Mouse (Mus musculus) embryo, embryonic 10.5 days (tissue): ENCODE measurements around the gene Ppp5c.

Experiments used
- DNase-seq: peaks from one replicate; pipeline ENCODE4 v3.0.0-alpha.2; 2015; ENCODE audit warnings: low spot score

Ppp5c gene

DNA sequence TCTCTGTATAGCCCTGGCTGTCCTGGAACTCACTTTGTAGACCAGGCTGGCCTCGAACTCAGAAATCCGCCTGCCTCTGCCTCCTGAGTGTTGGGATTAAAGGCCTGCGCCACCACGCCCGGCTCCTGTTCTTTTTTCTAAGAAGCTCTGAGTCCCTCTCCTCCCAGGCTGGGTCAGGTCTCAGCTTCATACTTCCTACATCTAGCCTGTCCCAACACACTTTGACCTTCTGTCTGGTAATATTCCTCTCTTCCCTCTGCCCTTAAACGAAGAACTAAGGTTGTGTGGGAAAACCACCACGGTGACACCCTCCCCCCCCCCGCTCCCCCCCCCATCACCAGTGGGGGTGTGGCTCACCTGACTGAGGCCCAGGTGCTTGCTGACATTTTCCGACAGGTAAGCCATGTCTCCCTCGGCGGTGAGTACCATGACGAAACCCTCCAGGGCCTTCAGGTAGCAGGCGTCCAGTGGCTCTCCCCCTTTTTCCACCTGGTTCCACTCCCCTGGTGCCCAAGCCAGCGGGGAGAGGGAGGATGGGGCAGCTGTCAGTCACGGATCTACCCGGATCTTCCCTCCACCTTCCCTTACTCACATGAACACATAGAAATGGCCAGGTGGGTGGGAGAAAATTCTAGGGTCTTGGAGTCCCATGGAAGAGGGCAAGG, 26.7 kb upstream of the Ppp5c start:
- no peak for DNase-seq

- DNase-seq: peak; percentile 79
Observed at GRCm38 (mm10) chr7:17050933-17051594, 23.3 kb upstream of the Ppp5c start.

DNA sequence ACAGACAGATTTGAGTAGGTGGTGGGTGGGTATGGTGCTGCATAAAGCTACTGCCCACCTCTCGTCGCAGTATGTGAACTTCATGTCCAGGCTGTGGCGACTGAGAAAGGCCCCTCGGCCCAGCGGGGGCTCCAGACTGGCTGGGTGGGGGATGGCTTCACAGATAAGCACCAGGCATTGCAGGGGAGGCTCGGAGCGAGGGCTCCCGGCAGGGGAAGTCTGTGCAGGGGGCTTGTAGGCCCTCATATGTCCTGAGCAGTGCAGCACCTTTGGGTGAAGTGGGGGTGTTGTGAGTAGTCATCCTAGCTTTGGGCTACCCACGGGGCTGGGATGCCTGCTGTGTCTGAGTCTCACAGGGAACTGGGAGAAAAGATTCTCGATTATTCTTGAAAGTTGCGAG, 22.8 kb upstream of the Ppp5c start:
- DNase-seq: no peak

GRCm38 (mm10) chr7:17048431-17049190, 20.9 kb upstream of the Ppp5c start:
- no peak for DNase-seq

GRCm38 (mm10) chr7:17047041-17047682, 19.4 kb upstream of the Ppp5c start:
- no peak for DNase-seq

- DNase-seq: no peak
Observed at GRCm38 (mm10) chr7:17045743-17046142, 18.0 kb upstream of the Ppp5c start.

DNA sequence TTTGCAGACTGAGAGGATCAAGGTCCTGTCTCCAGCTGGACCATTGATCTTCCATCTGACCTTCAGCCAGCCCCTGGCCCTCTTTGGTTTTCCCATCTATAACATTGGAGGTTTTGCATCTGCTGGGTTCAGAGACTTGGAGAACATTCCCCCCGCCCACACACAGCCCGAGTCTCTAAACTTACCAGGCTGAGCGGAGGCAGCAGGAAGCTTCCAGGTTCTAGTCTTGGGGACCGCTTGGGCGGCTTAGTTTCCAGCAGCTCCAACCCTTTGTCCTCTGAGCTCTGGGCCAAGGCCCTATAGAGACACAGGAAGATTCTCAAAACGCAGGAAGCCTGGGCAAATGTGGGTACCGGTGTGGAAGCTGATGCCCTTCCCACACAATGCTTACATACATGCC, 11.6 kb upstream of the Ppp5c start:
- DNase-seq: no peak

- peak; percentile 61 for DNase-seq
Observed at GRCm38 (mm10) chr7:17038018-17038695, 10.4 kb upstream of the Ppp5c start.

GRCm38 (mm10) chr7:17030239-17030638, 2.5 kb upstream of the Ppp5c start:
- no peak for DNase-seq

DNA sequence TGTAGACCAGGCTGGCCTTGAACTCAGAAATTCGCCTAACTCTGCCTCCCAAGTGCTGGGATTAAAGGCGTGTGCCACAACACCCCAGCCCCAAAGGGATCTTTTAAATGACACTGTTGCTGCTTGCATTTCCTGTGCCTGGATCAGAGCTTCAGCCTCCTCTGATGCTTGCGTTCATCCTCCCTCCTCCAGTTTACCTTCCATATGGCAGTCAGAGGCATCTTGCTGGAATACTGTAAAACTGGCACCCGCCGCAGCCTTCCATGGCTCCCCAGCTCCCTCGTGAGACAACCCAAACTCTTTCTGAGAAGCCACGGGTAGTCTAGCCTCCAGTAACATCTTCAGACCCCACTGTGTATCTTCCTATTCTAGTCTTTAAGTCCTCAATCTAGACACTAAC, 1.2 kb upstream of the Ppp5c start:
- DNase-seq: no peak

- peak; percentile 89 for DNase-seq
Observed at GRCm38 (mm10) chr7:17026710-17027587, 775 bp downstream of the Ppp5c start.

- DNase-seq: no peak
Observed at GRCm38 (mm10) chr7:17025896-17026622, 1.7 kb downstream of the Ppp5c start.

GRCm38 (mm10) chr7:17025505-17025894, 2.2 kb downstream of the Ppp5c start:
- DNase-seq: no peak

- DNase-seq: no peak
Observed at GRCm38 (mm10) chr7:17024814-17025504, 2.8 kb downstream of the Ppp5c start.

- DNase-seq: no peak
Observed at GRCm38 (mm10) chr7:17024141-17024540, 3.6 kb downstream of the Ppp5c start.

DNA sequence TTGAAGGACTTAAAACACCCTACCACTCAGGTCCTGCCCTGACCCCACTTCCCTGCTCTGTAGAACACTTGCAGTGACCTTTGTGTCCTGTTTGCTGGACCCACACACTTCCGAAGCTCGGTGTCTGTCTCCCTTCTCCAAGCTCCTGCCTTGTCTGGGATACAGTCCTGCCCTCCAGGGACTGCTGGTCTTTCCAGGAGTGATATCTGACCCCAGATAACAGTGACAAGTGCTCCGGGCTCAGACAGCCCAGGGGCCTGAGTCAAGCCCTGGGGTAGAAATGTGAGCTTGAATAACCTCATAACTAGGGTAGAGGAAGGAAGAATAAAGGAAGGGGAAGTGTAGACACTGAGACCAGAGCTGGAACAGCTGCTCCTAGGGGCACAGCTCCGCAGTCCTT, 4.0 kb downstream of the Ppp5c start:
- no peak for DNase-seq

- no peak for DNase-seq
Observed at GRCm38 (mm10) chr7:17022176-17022575, 5.5 kb downstream of the Ppp5c start.

- no peak for DNase-seq
Observed at GRCm38 (mm10) chr7:17019426-17020166, 8.1 kb downstream of the Ppp5c start.

- no peak for DNase-seq
Observed at GRCm38 (mm10) chr7:17017921-17018320, 9.8 kb downstream of the Ppp5c start.
